Mouse (Mus musculus): ENCODE results near the gene Kctd3. TPM values are rescaled to one million over a fixed set of nuclear protein-coding genes. Genes with fewer than 3 reads are reported as not detected.

The Kctd3 gene
- polyA plus RNA-seq (2015; fragmentation: Nextera tagmentation; extraction: Ambion mirVana): 26.9 and 28.4 TPM in 2 replicates

DNA sequence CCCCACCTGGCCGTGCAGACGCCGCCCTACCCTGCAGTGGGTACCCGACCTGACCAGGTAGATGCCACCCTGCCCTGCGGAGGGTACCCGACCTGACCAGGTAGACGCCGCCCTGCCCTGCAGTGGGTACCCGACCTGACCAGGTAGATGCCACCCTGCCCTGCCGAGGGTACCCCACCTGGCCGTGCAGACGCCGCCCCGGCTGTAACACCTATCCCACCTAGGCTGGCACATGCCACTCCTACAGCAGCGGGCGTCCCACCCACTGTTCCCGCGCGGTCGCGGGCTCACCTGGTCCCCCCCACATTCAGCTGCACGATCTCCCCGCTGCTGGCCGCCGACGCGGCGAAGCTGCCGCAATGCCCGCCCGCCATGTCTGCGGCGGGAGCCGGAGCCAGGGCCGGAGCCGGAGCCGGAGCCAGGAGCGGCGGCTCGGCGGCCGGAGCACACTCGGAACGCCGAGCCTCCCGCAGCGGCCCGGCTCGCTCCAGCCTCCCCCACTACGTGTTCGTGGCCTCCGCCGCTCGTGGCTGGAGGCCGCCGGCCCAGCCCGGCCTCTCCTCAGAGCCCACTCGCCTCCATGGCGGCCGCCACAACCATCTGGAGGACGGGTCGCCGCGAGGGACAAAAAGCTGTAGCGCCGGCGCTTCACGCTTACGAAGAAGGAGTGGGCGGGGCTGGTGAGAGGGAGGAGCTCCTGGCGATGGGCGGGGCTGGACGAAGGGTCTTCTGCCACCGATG is at the start of gene Kctd3:
Kctd3 (minus strand) TSS at position 603 of the 741 bp plus-strand sequence.
- H3K36me3 ChIP-seq (ENCODE audit: insufficient read depth, low read length): no peaks in the 10 kb centered on the region
- H3K4me3 ChIP-seq (ENCODE audit: low read length): peak within 1 kb of the TSS; percentile 99
- ATAC-seq (ENCODE audit: low FRiP score, low TSS enrichment): peak; percentile 87
- peak within 1 kb of the TSS; percentile 52; the same call in 1 of the 2 replicates for H3K27ac ChIP-seq (ENCODE audit: low read length)
- no peaks in the 10 kb centered on the region for H3K9me3 ChIP-seq (ENCODE audit: low read length)
- peak within 1 kb of the TSS; percentile 95 for H3K9ac ChIP-seq (replicated peaks; ENCODE audit: low read length)
- no peaks in the 10 kb centered on the region for H3K27me3 ChIP-seq (ENCODE audit: insufficient read depth, low read length)
- peaks cover 14% of the 10 kb centered on the region for H3K4me1 ChIP-seq (ENCODE audit: insufficient read depth, low read length)
- under 1% methylated on average over 73 of the region's 74 CpGs for WGBS
- peak within 1 kb of the TSS; percentile 76 for H3K4me2 ChIP-seq (replicated peaks; ENCODE audit: low read depth, low read length)

DNA sequence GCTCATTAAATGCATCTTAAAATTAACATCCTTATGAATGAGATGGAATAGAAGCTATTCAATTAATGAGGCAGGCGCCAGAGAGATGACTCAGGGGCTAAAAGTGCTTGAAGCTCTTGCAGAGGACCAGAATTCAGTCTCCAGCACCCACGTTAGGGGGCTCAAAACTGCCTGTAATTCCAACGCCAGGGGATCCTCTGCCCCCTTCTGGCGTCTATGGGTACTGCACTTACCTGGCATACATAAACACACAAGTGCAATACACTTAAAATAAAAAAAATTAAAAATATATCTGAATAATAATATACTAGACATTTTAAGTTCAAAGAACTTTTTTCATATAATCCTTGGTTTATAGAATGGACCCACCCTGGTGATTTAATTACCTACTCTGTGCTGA is 49.8 kb upstream of the Kctd3 start:
- H3K4me1 ChIP-seq (ENCODE audit: insufficient read depth, low read length): no peaks in the 10 kb centered on the region
- H3K4me2 ChIP-seq (replicated peaks; ENCODE audit: low read depth, low read length): no peak overlapping the region
- no peak overlapping the region for H3K27ac ChIP-seq (ENCODE audit: low read length)
- no peaks in the 10 kb centered on the region; the same call in 1 of the 2 replicates for H3K9me3 ChIP-seq (ENCODE audit: low read length)
- no peaks in the 10 kb centered on the region for H3K27me3 ChIP-seq (ENCODE audit: insufficient read depth, low read length)
- no peak for ATAC-seq (ENCODE audit: low FRiP score, low TSS enrichment)
- H3K4me3 ChIP-seq (ENCODE audit: low read length): no peak overlapping the region
- H3K9ac ChIP-seq (replicated peaks; ENCODE audit: low read length): no peak overlapping the region
- H3K36me3 ChIP-seq (ENCODE audit: insufficient read depth, low read length): no peaks in the 10 kb centered on the region
- 67% methylated on average over 4 of the region's 4 CpGs for WGBS

DNA sequence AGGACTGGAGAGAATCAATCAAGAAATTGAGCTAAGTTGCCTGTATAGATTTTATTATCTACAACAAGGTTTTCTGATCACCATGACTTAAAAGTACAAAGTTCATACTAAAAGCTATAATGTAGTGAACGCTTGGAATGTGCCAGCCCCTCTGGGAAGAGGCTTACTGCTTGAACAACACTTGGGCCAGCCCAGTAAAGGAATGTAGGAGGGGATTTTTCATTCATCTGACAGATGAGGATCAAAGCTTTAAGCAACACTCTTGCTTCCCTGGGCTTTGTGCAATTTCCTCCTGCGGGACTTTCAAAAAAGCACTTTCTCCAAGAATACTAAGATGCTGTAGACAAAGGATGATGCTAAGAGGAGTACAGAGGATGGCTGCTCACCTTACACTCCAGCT is 48.3 kb upstream of the Kctd3 start:
- Histone ChIP-seq H3K4me3 (ENCODE audit: low read length) (no peak overlapping the region), H3K9ac (replicated peaks; ENCODE audit: low read length) (no peak overlapping the region), H3K27me3 (ENCODE audit: insufficient read depth, low read length) (no peaks in the 10 kb centered on the region), H3K9me3 (ENCODE audit: low read length) (no peaks in the 10 kb centered on the region; the same call in 1 of the 2 replicates), H3K27ac (ENCODE audit: low read length) (no peak overlapping the region), H3K4me1 (ENCODE audit: insufficient read depth, low read length) (no peaks in the 10 kb centered on the region), H3K36me3 (ENCODE audit: insufficient read depth, low read length) (no peaks in the 10 kb centered on the region), H3K4me2 (replicated peaks; ENCODE audit: low read depth, low read length) (no peak overlapping the region)
- 41% methylated on average over 2 of the region's 2 CpGs for WGBS
- ATAC-seq (ENCODE audit: low FRiP score, low TSS enrichment): no peak

DNA sequence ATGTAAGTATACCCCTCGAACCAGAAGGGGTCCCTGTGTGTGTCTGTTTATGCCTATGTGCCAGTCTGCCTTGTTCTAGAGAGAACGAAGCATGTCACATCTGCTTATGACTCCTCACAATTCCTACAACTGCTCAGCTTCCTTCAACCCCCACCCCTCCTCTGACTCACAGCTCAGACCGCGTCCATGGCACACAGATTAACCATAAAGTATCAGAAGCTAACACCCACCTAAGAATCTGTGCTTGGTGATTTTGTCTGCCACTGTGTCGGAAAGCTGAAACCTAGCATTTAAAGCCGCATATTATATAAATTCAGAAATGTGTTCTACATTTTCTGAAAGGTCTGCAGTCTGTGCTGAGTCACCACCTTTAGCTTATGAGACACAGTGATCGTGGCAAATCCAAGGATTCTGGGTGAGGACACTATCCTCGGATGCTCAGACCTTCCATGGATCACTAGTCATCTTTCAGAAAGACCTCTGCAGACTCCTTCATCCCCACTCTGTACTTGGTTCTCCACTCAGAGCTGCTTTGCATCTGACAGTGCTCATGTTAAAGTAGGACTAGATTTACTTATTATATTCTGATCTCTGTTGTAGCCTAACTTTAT is 47.4 kb upstream of the Kctd3 start:
- H3K4me1 ChIP-seq (ENCODE audit: insufficient read depth, low read length): no peaks in the 10 kb centered on the region
- H3K9ac ChIP-seq (replicated peaks; ENCODE audit: low read length): no peak overlapping the region
- H3K9me3 ChIP-seq (ENCODE audit: low read length): no peaks in the 10 kb centered on the region; the same call in 1 of the 2 replicates
- ATAC-seq (ENCODE audit: low FRiP score, low TSS enrichment): no peak
- 80% methylated on average over 8 of the region's 8 CpGs for WGBS
- no peaks in the 10 kb centered on the region for H3K27me3 ChIP-seq (ENCODE audit: insufficient read depth, low read length)
- H3K4me3 ChIP-seq (ENCODE audit: low read length): no peak overlapping the region
- no peaks in the 10 kb centered on the region for H3K36me3 ChIP-seq (ENCODE audit: insufficient read depth, low read length)
- H3K4me2 ChIP-seq (replicated peaks; ENCODE audit: low read depth, low read length): no peak overlapping the region
- no peak overlapping the region for H3K27ac ChIP-seq (ENCODE audit: low read length)

DNA sequence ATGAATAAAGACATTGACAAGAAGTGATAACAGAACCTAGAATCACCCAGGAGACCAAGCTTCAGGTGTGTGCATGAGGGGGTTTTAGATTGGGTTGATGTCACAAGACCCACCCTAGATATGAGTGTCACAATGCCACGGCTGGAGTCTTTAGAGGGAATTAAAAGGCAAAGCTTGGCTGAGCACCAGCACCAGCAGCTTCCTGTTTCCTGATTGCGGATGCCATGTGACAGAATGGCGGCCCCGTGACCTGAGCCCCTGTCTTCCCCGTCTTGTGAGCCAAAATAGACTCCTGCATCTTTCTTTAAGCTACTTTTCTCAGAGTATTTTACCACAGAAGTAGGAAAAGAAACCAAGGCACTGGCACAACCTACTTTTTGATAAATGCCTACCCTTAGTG is 46.5 kb upstream of the Kctd3 start:
- Histone ChIP-seq H3K9me3 (ENCODE audit: low read length) (no peaks in the 10 kb centered on the region; the same call in 1 of the 2 replicates), H3K4me2 (replicated peaks; ENCODE audit: low read depth, low read length) (no peak overlapping the region)

DNA sequence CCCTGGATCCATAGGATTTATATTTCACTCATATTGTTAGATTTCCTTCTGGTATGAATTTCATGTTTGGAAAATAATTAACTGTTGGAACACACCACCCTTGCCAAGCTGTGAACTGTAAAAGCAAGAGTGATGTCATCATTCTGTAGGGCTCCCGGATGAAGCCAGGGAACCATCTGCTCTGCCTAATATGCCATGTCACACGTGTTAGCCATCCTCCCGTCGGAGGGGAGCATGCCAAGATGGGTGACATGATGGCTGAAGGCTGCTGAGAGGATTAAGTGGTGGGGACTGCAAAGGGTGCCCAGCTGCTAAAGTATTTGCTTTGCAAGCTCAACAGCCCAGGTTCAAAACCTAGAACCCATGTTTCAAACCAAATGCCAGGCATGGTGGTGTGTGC is 44.5 kb upstream of the Kctd3 start:
- Histone ChIP-seq H3K27ac (ENCODE audit: low read length) (no peak overlapping the region), H3K4me3 (ENCODE audit: low read length) (no peak overlapping the region), H3K36me3 (ENCODE audit: insufficient read depth, low read length) (no peaks in the 10 kb centered on the region), H3K9ac (replicated peaks; ENCODE audit: low read length) (no peak overlapping the region), H3K9me3 (ENCODE audit: low read length) (no peaks in the 10 kb centered on the region; the same call in 1 of the 2 replicates), H3K4me2 (replicated peaks; ENCODE audit: low read depth, low read length) (no peak overlapping the region), H3K27me3 (ENCODE audit: insufficient read depth, low read length) (no peaks in the 10 kb centered on the region), H3K4me1 (ENCODE audit: insufficient read depth, low read length) (no peaks in the 10 kb centered on the region)
- no peak for ATAC-seq (ENCODE audit: low FRiP score, low TSS enrichment)
- WGBS: 80% methylated on average over 4 of the region's 4 CpGs

More for the DNA sequence above, 46.5 kb upstream of the Kctd3 start:
- Histone ChIP-seq H3K9ac (replicated peaks; ENCODE audit: low read length) (no peak overlapping the region), H3K4me3 (ENCODE audit: low read length) (no peak overlapping the region), H3K27ac (ENCODE audit: low read length) (no peak overlapping the region), H3K4me1 (ENCODE audit: insufficient read depth, low read length) (no peaks in the 10 kb centered on the region), H3K27me3 (ENCODE audit: insufficient read depth, low read length) (no peaks in the 10 kb centered on the region), H3K36me3 (ENCODE audit: insufficient read depth, low read length) (no peaks in the 10 kb centered on the region)
- 66% methylated on average over 5 of the region's 5 CpGs for WGBS
- no peak for ATAC-seq (ENCODE audit: low FRiP score, low TSS enrichment)

DNA sequence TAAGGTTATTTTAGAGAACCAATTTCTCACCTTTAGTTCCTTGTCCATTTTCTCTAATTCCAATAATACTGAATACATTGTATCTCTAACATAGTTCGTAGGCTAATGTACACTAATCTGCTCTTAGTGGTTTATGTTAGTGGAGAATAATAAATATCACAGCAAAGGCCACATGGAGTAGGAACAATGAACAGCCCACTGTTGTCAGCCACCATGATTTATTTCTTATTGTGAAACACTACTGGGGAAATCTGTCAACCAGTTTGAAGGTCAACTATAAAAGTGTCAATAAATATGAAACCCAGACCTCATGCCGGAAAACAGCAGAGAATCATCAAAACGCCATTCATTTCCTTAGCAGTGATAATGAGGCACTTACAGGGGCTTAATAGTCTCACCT is 42.5 kb upstream of the Kctd3 start:
- Histone ChIP-seq H3K9me3 (ENCODE audit: low read length) (no peaks in the 10 kb centered on the region; the same call in 1 of the 2 replicates), H3K9ac (replicated peaks; ENCODE audit: low read length) (no peak overlapping the region), H3K4me1 (ENCODE audit: insufficient read depth, low read length) (no peaks in the 10 kb centered on the region), H3K4me2 (replicated peaks; ENCODE audit: low read depth, low read length) (no peak overlapping the region), H3K4me3 (ENCODE audit: low read length) (no peak overlapping the region), H3K27me3 (ENCODE audit: insufficient read depth, low read length) (no peaks in the 10 kb centered on the region), H3K27ac (ENCODE audit: low read length) (no peak overlapping the region), H3K36me3 (ENCODE audit: insufficient read depth, low read length) (no peaks in the 10 kb centered on the region)
- WGBS: 55% methylated on average over 3 of the region's 3 CpGs
- ATAC-seq (ENCODE audit: low FRiP score, low TSS enrichment): no peak

DNA sequence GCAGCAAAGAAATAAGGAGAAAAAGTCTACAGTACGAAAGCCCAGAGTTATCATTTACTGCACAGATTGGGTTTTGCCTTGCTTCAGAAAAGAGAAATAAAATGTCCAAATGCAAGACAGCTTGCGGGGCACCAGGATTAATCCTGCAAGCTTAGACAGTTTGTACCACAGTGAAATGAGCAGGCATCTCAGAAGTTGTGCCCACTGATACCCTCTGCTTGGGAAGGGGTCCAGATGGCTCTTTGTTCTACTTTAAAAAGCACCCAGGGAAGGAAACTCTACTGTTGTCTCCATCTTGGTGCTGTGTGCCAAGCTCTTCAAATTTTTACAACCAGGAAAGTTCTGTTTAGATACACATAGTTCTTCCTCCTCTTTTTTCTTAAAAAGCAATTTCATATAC is 40.7 kb upstream of the Kctd3 start:
- Histone ChIP-seq H3K4me1 (ENCODE audit: insufficient read depth, low read length) (no peaks in the 10 kb centered on the region), H3K27ac (ENCODE audit: low read length) (no peak overlapping the region), H3K9me3 (ENCODE audit: low read length) (no peaks in the 10 kb centered on the region; the same call in 1 of the 2 replicates), H3K4me2 (replicated peaks; ENCODE audit: low read depth, low read length) (no peak overlapping the region), H3K36me3 (ENCODE audit: insufficient read depth, low read length) (no peaks in the 10 kb centered on the region), H3K27me3 (ENCODE audit: insufficient read depth, low read length) (no peaks in the 10 kb centered on the region), H3K9ac (replicated peaks; ENCODE audit: low read length) (no peak overlapping the region), H3K4me3 (ENCODE audit: low read length) (no peak overlapping the region)
- no peak for ATAC-seq (ENCODE audit: low FRiP score, low TSS enrichment)
- WGBS: 95% methylated on average over 2 of the region's 2 CpGs

DNA sequence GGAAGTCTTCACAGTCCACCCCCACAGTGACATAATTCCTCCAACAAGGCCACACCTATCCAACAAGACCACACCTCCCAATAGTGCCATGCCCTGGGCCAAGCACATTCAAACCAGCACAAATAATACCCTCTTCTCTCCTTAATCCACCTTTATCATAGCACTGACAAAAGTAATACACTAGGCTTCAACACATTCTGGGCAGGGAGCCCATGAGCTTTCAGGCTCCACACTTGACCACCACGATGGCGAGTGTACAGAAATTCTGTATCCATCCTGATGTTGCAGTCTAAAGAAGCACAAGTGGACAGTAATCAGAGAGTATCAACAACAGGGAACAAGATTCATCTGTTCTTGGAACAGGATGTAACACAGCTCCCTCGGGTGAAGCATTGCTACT is 40.3 kb upstream of the Kctd3 start:
- 86% methylated on average over 3 of the region's 3 CpGs for WGBS
- no peaks in the 10 kb centered on the region for H3K27me3 ChIP-seq (ENCODE audit: insufficient read depth, low read length)
- H3K4me3 ChIP-seq (ENCODE audit: low read length): no peak overlapping the region
- ATAC-seq (ENCODE audit: low FRiP score, low TSS enrichment): no peak
- no peak overlapping the region for H3K27ac ChIP-seq (ENCODE audit: low read length)
- H3K9ac ChIP-seq (replicated peaks; ENCODE audit: low read length): no peak overlapping the region
- H3K4me2 ChIP-seq (replicated peaks; ENCODE audit: low read depth, low read length): no peak overlapping the region
- no peaks in the 10 kb centered on the region for H3K4me1 ChIP-seq (ENCODE audit: insufficient read depth, low read length)
- no peaks in the 10 kb centered on the region for H3K36me3 ChIP-seq (ENCODE audit: insufficient read depth, low read length)
- H3K9me3 ChIP-seq (ENCODE audit: low read length): no peaks in the 10 kb centered on the region; the same call in 1 of the 2 replicates

DNA sequence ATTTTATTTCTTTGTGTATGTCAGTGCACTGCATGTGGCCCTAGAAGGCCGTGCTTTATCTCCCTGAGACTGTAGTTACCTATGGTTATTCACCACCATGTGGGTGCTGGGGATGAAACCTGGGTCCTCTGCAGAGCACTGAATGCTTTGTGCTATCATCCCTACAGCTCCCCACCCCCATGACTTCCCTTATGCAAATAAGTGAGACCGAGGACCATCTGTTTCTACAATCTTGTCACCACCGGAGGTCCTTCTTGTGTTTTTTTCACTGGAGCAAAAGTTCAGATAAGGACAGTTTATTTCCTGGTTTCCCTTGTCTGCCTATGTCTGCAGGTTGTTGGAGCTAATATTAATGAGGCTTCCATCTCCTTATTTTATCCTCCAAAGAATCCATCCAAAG is 39.2 kb upstream of the Kctd3 start:
- Histone ChIP-seq H3K9me3 (ENCODE audit: low read length) (no peaks in the 10 kb centered on the region; the same call in 1 of the 2 replicates), H3K4me2 (replicated peaks; ENCODE audit: low read depth, low read length) (no peak overlapping the region), H3K4me1 (ENCODE audit: insufficient read depth, low read length) (no peaks in the 10 kb centered on the region), H3K9ac (replicated peaks; ENCODE audit: low read length) (no peak overlapping the region), H3K36me3 (ENCODE audit: insufficient read depth, low read length) (no peaks in the 10 kb centered on the region), H3K4me3 (ENCODE audit: low read length) (no peak overlapping the region), H3K27ac (ENCODE audit: low read length) (no peak overlapping the region), H3K27me3 (ENCODE audit: insufficient read depth, low read length) (no peaks in the 10 kb centered on the region)
- no peak for ATAC-seq (ENCODE audit: low FRiP score, low TSS enrichment)
- WGBS: 73% methylated on average over 3 of the region's 3 CpGs

Data from kidney, embryonic 16.5 days (tissue).